Mouse (Mus musculus) midbrain, embryonic 13.5 days (tissue): ENCODE data around the gene Plcd3. TPM values are rescaled to one million over a fixed set of nuclear protein-coding genes. Genes with fewer than 3 reads are reported as not detected.
A peak's percentile ranks its signal among the peaks of the same experiment; 100 is the strongest.

Experiments used
- ATAC-seq: fragments of 200-750 bp; cut with Nextera tagmentation; 2 replicates; pipeline ENCODE4 v1.8.0; 2017; ENCODE audit warnings: mild to moderate bottlenecking, moderate TSS enrichment, moderate library complexity
- H3K27ac ChIP-seq: fragments of 300-500 bp; sonication (generic); 2 replicates; pipeline ENCODE4 v1.5.1; 2015; ENCODE audit warnings: inconsistent platforms, mild to moderate bottlenecking, moderate library complexity
- H3K27me3 ChIP-seq: fragments of 300-500 bp; sonication (generic); 2 replicates; pipeline ENCODE4 v1.6.1; 2015; ENCODE audit warnings: mild to moderate bottlenecking, inconsistent platforms
- H3K36me3 ChIP-seq: fragments of 300-500 bp; sonication (generic); 2 replicates; pipeline ENCODE4 v1.6.1; 2015; ENCODE audit warnings: mild to moderate bottlenecking, inconsistent platforms
- H3K4me1 ChIP-seq: fragments of 300-500 bp; sonication (generic); replicated peaks from 2 replicates; pipeline ENCODE4 v1.6.1; 2015; ENCODE audit warnings: inconsistent platforms
- H3K4me2 ChIP-seq: fragments of 300-500 bp; sonication (generic); replicated peaks from 2 replicates; pipeline ENCODE4 v1.6.1; 2015; ENCODE audit warnings: moderate library complexity, mild to moderate bottlenecking, inconsistent platforms
- H3K4me3 ChIP-seq: fragments of 300-500 bp; sonication (generic); replicated peaks from 2 replicates; pipeline ENCODE4 v1.5.1; 2015; ENCODE audit warnings: mild to moderate bottlenecking, inconsistent platforms
- H3K9ac ChIP-seq: fragments of 300-500 bp; sonication (generic); replicated peaks from 2 replicates; pipeline ENCODE4 v1.6.1; 2015; ENCODE audit warnings: mild to moderate bottlenecking, inconsistent platforms
- H3K9me3 ChIP-seq: fragments of 300-500 bp; sonication (generic); 2 replicates; pipeline ENCODE4 v1.6.1; 2016; ENCODE audit warnings: mild to moderate bottlenecking, inconsistent platforms
- WGBS: fragments of 180-500 bp; shearing (Covaris S2); methylation state at CpG from one replicate; pipeline ENCODE4 v1.1.7; 2015; 5-methylcytosine and 5-hydroxymethylcytosine counted together
- polyA plus RNA-seq: library from polyadenylated mRNA; unstranded; fragments of >200 nt; fragmentation: Nextera tagmentation; extraction: Ambion mirVana; gene quantifications from 2 replicates; pipeline ENCODE4 v1.2.1, GENCODE M21; 2015

Gene Plcd3
- polyA plus RNA-seq, result 0.99 and 1.1 TPM in 2 replicates

GRCm38 (mm10) chr11:103101481-103101865 lies at the start of gene Plcd3, which contains the start of gene Acbd4:
Plcd3 (minus strand) TSS chr11:103101658.
Acbd4 (plus strand) TSS chr11:103101682.
- peaks cover 64% of the 10 kb centered on the region for H3K27me3 ChIP-seq
- under 1% methylated on average over 34 of the region's 34 CpGs for WGBS
- peak within 1 kb of the TSS; percentile 47 for H3K4me3 ChIP-seq
- H3K4me2 ChIP-seq, result peak within 1 kb of the TSS; percentile 73
- H3K9ac ChIP-seq, result peak within 1 kb of the TSS; percentile 43
- peak; percentile 29 for ATAC-seq
- H3K4me1 ChIP-seq, result peaks cover 30% of the 10 kb centered on the region
- H3K36me3 ChIP-seq, result no peaks in the 10 kb centered on the region
- no peaks in the 10 kb centered on the region for H3K9me3 ChIP-seq
- no peak within 1 kb of the TSS for H3K27ac ChIP-seq

- H3K4me1 ChIP-seq, result 0 out of 2 replicates have a peak, but pooled peaks cover 3% of the 10 kb centered on the region
- H3K36me3 ChIP-seq, result no peaks in the 10 kb centered on the region
- no peaks in the 10 kb centered on the region for H3K27me3 ChIP-seq
- H3K4me3 ChIP-seq, result no peak overlapping the region
- 91% methylated on average over 4 of the region's 4 CpGs for WGBS
- no peaks in the 10 kb centered on the region for H3K9me3 ChIP-seq
- H3K9ac ChIP-seq, result no peak overlapping the region
- no peak overlapping the region for H3K27ac ChIP-seq
- no peak for ATAC-seq
- H3K4me2 ChIP-seq, result no peak overlapping the region
Observed at GRCm38 (mm10) chr11:103149771-103150170, 48.3 kb upstream of the Plcd3 start.

GRCm38 (mm10) chr11:103147766-103148165 lies 46.3 kb upstream of the Plcd3 start:
- no peak overlapping the region for H3K27ac ChIP-seq
- no peak overlapping the region for H3K4me3 ChIP-seq
- H3K9ac ChIP-seq, result no peak overlapping the region
- H3K9me3 ChIP-seq, result no peaks in the 10 kb centered on the region
- 71% methylated on average over 4 of the region's 4 CpGs for WGBS
- H3K27me3 ChIP-seq, result no peaks in the 10 kb centered on the region
- ATAC-seq, result no peak
- H3K4me2 ChIP-seq, result no peak overlapping the region
- peaks cover 11% of the 10 kb centered on the region for H3K4me1 ChIP-seq
- no peaks in the 10 kb centered on the region for H3K36me3 ChIP-seq

GRCm38 (mm10) chr11:103146386-103146785 lies 44.9 kb upstream of the Plcd3 start:
- 88% methylated on average over 4 of the region's 4 CpGs for WGBS
- no peaks in the 10 kb centered on the region for H3K36me3 ChIP-seq
- ATAC-seq, result no peak
- no peak overlapping the region for H3K4me2 ChIP-seq
- peaks cover 24% of the 10 kb centered on the region for H3K4me1 ChIP-seq
- H3K9ac ChIP-seq, result no peak overlapping the region
- H3K9me3 ChIP-seq, result no peaks in the 10 kb centered on the region
- no peak overlapping the region for H3K4me3 ChIP-seq
- no peaks in the 10 kb centered on the region for H3K27me3 ChIP-seq
- no peak overlapping the region for H3K27ac ChIP-seq

GRCm38 (mm10) chr11:103144309-103145285 lies 43.1 kb upstream of the Plcd3 start:
- 48% methylated on average over 12 of the region's 12 CpGs for WGBS
- ATAC-seq, result no peak
- Histone ChIP-seq H3K36me3 (peaks cover 6% of the 10 kb centered on the region; the same call in 1 of the 2 replicates), H3K4me3 (no peak overlapping the region), H3K27me3 (no peaks in the 10 kb centered on the region), H3K9ac (no peak overlapping the region), H3K4me1 (peaks cover 24% of the 10 kb centered on the region), H3K9me3 (no peaks in the 10 kb centered on the region), H3K27ac (no peak overlapping the region), H3K4me2 (no peak overlapping the region)

GRCm38 (mm10) chr11:103142441-103143182 lies 41.2 kb upstream of the Plcd3 start:
- peak overlapping the region; percentile 61 for H3K9ac ChIP-seq
- H3K4me2 ChIP-seq, result peak overlapping the region; percentile 49
- H3K4me1 ChIP-seq, result peaks cover 24% of the 10 kb centered on the region
- H3K27me3 ChIP-seq, result no peaks in the 10 kb centered on the region
- no peaks in the 10 kb centered on the region for H3K9me3 ChIP-seq
- peak overlapping the region; percentile 80 for H3K27ac ChIP-seq
- WGBS, result 33% methylated on average over 8 of the region's 8 CpGs
- H3K4me3 ChIP-seq, result peak overlapping the region; percentile 27
- H3K36me3 ChIP-seq, result peaks cover 21% of the 10 kb centered on the region
- peak; percentile 86 for ATAC-seq

- Histone ChIP-seq H3K4me2 (no peak overlapping the region), H3K9me3 (no peaks in the 10 kb centered on the region), H3K4me3 (no peak overlapping the region), H3K27me3 (no peaks in the 10 kb centered on the region), H3K27ac (peak overlapping the region; percentile 70), H3K4me1 (peaks cover 24% of the 10 kb centered on the region), H3K36me3 (peaks cover 21% of the 10 kb centered on the region), H3K9ac (0 out of 2 replicates have a peak overlapping the region, but pooled peaks have one; percentile 10)
- WGBS, result 38% methylated on average over 1 of the region's 1 CpGs
- ATAC-seq, result no peak
Observed at GRCm38 (mm10) chr11:103141944-103142255, 40.4 kb upstream of the Plcd3 start.

GRCm38 (mm10) chr11:103141101-103141943 lies 39.9 kb upstream of the Plcd3 start:
- H3K4me2 ChIP-seq, result no peak overlapping the region

GRCm38 (mm10) chr11:103140763-103141100 lies 39.3 kb upstream of the Plcd3 start:
- WGBS, result 60% methylated on average over 6 of the region's 6 CpGs
- Histone ChIP-seq H3K9ac (no peak overlapping the region), H3K4me3 (no peak overlapping the region), H3K27me3 (no peaks in the 10 kb centered on the region), H3K9me3 (no peaks in the 10 kb centered on the region), H3K4me1 (peaks cover 24% of the 10 kb centered on the region), H3K36me3 (peaks cover 21% of the 10 kb centered on the region), H3K4me2 (no peak overlapping the region), H3K27ac (no peak overlapping the region)
- no peak for ATAC-seq

More at GRCm38 (mm10) chr11:103141101-103141943, 39.9 kb upstream of the Plcd3 start:
- H3K27ac ChIP-seq, result peak overlapping the region; percentile 70
- H3K9ac ChIP-seq, result 0 out of 2 replicates have a peak overlapping the region, but pooled peaks have one; percentile 10
- H3K4me3 ChIP-seq, result no peak overlapping the region
- H3K36me3 ChIP-seq, result peaks cover 21% of the 10 kb centered on the region
- WGBS, result 35% methylated on average over 11 of the region's 11 CpGs
- peaks cover 24% of the 10 kb centered on the region for H3K4me1 ChIP-seq
- H3K27me3 ChIP-seq, result no peaks in the 10 kb centered on the region
- 0 out of 2 replicates have a peak, but pooled peaks have one; percentile 12 for ATAC-seq
- H3K9me3 ChIP-seq, result no peaks in the 10 kb centered on the region

- H3K9ac ChIP-seq, result no peak overlapping the region
- 85% methylated on average over 14 of the region's 14 CpGs for WGBS
Observed at GRCm38 (mm10) chr11:103139951-103140762, 38.7 kb upstream of the Plcd3 start.

More at GRCm38 (mm10) chr11:103139951-103140762, 38.7 kb upstream of the Plcd3 start:
- H3K27me3 ChIP-seq, result no peaks in the 10 kb centered on the region
- peaks cover 21% of the 10 kb centered on the region for H3K36me3 ChIP-seq
- H3K27ac ChIP-seq, result no peak overlapping the region
- H3K4me3 ChIP-seq, result no peak overlapping the region
- H3K4me2 ChIP-seq, result no peak overlapping the region
- peaks cover 25% of the 10 kb centered on the region for H3K4me1 ChIP-seq
- H3K9me3 ChIP-seq, result no peaks in the 10 kb centered on the region
- ATAC-seq, result no peak
